Mouse (Mus musculus): ENCODE results near the gene Mybph.

The Mybph gene

DNA sequence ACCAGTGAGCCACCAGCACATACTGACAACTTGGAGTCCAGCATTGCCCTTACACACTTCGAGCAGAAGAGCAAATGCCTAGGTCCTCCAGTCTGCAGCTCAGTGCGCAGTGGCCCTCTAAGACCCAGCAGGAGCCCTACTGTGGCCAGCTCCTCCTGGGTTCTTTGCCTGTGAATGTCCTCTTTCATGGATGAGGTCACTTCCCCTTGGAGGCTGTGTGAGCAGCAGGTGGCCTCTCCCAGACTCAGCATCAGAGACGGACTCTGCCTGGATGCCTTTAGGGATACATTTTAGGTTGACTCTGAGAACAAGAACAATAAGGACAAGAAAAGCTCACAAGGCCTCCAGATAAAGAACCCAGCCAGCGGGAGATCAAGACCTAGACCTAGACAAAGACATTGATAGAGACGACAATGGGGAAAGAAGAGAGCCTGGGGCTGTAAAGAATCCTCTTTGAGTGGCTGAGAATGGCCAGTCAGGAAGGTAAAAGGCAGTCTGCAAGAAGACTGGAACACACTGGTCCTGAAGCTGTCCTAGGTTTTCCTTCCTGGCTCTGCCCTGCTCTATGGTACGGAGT, 17.0 kb downstream of the Mybph start:
- DNase-seq (ENCODE audit: low read depth, low spot score) = no peak

DNA sequence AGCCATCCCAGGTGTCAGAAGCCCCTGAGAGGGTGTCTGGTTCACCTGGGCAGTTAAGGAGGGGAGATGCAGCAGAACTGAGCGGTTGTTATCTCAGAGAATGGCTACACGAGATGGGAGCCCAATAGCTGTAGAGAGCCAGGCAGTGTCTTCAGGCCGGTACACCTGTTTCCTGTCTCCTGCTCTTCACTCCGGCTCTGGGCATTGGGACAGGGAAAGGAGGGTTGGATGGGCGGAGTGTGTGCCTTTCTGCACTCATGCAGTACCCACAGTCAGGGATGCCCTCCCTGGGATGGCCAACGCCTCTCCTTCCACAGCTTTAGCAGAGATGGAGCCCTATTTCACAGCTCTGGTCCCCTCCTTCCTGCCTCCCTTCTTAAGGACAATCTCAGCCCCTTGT, 17.8 kb downstream of the Mybph start:
- DNase-seq (ENCODE audit: low read depth, low spot score) = no peak

DNA sequence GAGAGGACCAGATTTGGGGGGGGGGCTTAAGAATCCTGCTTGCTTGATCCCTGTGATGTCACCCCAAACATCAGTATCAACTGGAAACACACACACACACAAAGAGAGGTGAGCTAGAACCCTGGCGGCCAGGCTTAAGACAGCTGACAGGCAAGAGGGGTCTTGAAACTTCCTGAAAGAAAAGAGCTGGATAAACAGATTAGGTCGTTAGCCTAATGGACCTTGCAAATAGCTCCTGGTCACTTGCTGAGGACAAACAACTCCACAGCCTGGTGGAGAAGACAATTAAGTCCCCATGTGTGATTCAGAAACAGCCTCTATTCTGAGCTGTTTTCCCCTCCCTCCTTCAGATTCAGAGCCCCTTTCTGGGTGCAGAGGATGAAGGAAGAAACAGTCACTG, 18.4 kb downstream of the Mybph start:
- DNase-seq (ENCODE audit: low read depth, low spot score) = no peak

DNA sequence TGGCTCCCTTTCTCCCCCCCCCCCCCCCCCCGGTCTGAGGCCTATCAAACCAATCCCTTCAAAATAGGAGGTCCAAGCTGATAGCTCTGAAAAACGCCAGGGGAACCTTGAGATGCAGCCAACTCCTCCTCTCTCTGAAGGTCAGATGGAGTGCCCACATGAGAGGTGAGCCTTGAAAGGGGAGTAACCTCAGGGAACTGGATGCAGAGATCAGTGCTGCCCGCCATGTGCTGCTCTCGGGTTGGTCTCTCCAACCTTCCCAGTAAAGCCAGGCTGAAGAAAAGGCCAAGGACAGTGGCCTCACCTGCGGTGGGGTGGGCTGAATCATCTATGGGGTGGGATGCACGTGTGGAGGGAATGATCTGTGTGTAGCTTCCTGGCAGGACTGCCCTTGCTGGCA, 19.1 kb downstream of the Mybph start:
- no peak for DNase-seq (ENCODE audit: low read depth, low spot score)

DNA sequence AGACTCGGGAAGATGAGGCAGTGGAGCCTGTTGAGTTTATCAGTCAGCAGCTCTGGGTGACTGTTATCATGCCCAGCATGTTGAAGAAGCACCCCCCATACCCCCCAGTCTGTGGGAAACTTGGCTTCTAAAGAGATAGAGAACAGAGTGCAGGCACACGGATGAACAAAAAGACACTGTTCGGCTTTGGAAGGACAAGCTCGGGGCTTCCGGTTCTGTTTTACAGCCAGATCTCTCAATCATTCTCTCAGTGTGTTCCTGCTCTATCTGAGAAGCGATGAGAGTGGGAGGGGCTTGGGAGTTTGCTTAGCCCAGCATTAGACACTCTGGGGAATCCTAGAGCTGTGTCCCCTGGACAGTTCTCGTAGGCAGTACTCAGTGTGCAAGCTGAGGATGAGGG, 20.2 kb downstream of the Mybph start:
- DNase-seq (ENCODE audit: low read depth, low spot score) = no peak

DNA sequence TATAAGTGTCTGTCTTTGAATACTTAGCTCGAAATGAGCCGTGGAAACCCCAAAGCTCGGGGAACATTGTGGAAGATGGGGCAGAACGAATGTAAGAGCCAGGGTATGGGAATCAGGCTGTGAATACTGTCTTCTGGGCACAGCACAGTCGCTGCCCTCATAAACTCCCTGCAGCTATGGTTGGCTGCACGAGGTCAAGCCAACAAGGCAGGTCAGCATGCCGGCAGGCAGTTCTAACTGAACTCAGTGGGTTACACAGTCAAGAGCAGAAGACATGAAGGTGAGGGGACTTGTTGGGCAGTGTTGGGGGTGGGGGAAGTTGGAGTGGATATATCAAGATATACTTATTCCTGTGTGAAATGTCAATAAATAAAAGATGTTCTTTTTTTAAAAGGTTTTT, 21.8 kb downstream of the Mybph start:
- no peak for DNase-seq (ENCODE audit: low read depth, low spot score)

DNA sequence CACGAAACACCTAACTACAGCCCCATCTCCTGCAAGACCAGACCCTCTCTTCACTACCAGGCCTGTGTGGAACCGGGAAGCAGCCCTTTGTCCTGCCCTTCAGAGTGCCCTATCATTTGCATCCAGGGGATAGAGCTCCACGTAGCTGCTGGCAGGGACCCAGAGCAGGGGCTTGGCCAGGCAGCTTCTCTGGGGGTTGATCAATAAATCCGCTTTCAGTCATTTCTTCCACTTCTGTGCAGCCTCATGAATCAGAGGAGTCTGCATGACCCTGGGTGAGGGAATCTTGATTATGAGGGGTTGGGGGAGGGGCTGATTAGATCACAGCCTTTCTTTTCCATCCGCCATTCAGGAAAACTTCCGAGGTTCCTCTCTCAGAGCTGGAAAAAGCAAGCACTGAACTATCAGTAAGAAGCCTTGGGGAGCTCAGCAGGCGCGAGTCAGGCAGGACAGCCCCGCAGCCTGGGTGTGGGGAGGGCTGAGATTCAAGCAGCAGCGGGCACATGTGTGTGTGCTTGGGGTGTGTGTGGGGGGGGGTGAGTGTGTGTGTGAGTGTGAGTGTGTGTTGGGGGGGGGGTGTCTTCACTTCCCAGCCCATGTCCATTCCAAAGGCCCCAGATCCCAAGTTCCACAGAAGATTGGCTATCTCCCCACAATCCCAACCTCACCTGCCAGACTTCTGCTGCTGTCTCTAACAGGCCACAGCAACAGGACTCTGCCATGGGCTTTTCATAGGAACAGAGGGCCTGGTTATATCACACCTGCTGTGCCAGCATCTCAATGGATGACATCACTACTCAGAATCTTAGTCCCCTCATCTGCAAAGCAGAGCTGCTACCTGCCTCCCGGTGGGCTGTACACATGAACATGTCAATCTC, 22.7 kb downstream of the Mybph start:
- DNase-seq (ENCODE audit: low read depth, low spot score) = no peak

DNA sequence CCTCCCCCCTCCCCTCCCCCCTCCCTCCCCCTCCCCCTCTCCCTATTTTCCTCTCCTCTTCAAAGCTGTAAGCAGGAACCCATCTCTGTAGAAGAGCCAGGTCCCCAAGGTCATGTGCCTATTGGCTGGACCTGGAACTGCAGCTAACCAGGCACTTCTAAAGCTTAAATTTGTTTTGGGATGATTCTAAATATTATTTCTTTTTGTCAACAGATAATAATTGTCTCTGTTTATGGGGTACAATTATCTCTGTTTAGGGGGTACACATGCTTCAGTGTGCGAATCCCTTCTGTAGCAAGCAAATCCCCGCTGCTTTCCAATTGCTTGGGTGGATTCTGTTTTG, 23.4 kb downstream of the Mybph start:
- DNase-seq (ENCODE audit: low read depth, low spot score) = no peak

DNA sequence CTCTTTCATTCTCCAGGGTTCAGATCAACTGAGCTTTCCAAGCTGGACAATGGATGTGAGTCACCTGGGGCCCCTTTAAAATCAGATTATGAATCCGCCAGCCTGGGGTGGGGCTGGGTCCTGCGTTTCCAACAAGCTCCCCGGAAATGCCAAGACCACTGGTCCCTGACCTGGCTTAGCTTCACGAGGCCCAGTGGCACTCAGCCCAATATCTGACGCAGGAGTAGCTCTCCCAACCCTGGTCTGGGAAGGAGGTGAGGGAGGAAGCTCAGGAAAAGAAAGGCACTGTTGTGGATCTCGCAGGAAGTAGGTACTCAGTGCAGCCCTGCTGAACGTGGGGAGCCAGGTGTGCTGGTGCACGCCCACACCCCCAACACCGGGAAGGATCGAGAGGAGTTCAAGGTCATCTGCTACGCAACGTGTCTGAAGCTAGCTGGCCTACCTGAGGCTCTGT, 23.8 kb downstream of the Mybph start:
- no peak for DNase-seq (ENCODE audit: low read depth, low spot score)

DNA sequence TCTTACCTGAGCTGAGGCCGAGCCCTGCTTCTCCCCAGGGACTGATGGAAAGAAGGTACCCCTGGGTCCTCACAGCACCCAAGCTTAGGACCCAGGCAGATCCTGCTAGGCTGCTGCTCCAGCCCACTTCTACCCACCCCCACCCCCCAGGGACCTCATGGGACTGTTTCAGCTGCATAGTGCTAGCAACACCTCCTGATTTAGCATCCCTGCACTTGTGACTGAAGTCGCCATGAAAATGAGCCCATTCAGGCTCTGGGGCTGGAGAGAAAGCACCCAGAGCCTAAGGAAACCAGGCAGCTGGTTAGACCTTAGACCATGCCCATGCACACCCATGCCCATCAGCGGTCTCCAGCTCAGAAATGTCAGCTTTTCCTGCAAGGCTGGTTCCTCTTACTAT, 24.7 kb downstream of the Mybph start:
- no peak for DNase-seq (ENCODE audit: low read depth, low spot score)

DNA sequence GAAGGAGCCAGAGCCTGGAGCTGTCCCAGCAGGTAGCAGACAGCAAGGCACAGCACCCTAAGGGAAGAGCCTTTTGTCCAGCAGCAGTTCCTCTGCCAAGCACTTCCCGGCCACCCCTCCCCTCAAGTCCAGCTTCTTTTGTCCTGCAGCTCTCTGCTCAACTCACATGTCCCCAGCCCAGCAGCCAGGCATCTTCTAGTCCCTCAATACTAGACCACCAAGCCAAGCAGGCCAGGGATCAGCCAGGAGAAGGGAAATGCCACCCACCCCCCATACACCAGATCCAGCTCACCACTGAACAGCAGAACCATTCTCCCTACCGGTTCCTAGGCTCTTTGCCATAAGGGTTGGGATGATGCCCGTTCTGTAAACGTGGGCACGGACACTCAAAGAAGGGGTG, 26.4 kb downstream of the Mybph start:
- no peak for DNase-seq (ENCODE audit: low read depth, low spot score)

DNA sequence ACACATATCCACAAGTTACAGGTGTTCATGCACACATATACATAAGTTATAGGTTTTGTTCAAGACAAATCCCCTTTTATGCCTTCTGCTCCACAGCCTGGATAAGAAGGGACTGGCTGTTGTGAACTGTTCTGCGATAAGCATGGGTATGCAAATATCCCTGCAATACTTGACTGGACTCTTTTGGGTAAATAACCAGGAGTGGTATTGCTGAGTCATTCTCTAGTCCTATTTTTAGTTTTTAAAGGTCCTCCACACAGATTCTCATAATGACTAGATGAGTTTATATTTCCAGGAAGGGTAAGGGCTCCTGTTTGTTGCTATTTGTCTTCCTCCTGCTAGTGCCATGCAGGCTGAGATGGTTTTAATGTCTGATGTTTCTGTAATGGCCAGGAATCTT, 27.9 kb downstream of the Mybph start:
- peak; percentile 66 for DNase-seq (ENCODE audit: low read depth, low spot score)

DNA sequence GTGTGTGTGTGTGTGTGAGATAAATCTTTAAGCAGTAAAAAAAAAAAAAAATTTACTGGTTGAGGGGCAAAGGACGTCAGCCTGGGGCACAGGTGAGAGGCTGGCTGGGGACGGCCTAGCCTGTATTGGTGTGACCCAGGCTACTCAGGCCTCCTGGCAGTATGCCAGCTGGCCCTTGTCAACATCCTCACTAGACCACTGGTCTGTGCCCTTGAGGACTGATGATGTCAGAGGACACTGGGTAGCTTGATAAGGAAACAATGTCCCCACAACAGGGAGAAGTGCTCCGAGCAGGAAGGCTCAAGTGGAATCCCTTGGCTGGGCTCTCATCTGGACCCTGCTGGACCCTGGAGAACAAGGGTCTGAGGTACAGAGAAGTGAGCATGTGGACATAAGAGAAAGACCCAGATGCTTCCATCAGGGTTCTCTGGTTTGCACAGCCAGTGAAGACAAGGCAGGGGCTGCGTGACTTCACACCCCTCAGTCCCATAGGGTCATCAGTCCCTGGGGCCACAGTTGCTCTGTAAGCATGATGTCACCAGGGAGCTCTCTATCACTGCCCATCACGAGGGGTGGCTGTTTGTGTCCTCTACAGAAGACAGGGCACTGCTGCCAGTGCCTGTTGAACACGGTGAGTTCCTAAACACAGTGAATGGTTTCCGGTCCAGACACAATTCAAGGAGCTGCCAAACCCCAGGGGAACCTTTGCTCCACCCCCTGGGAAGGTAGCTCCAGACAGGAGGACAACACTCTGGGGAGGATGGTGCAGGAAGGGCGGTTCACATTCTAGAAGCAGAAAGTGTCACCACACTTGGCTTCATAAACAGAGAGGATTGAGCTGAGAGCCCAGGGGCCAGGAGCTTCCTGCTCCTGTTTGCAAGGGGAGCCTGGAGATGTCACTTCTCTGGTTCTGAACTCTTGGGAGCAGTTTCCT, 29.1 kb downstream of the Mybph start:
- DNase-seq (ENCODE audit: low read depth, low spot score) = peak; percentile 45

DNA sequence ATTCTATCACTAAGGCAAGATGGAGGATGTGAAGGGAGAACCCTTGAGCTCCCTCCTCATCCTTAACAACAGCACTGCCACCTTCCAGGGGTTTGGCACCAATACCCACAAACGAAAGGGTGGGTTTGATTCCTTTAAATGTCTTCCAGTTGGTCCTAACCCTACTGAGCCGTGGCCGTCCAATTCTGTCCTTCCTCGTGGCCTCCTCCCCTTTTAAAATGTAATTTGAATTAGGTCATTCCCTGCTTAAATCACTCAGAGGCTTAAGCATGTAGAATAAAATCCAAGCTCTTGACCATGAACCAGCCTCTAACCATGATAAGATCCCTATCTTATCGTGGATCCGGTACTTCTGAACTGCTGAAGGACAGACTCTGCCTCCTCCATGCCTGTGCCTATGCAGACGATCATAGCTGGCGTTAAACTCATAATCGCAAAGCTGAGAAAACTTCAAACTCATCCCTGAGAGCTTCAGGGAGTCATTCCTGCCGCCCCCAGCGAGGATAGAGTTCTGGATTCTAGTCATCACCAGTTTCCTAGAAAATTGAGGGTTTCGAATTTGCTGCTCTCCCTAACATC, 31.5 kb downstream of the Mybph start:
- no peak for DNase-seq (ENCODE audit: low read depth, low spot score)

DNA sequence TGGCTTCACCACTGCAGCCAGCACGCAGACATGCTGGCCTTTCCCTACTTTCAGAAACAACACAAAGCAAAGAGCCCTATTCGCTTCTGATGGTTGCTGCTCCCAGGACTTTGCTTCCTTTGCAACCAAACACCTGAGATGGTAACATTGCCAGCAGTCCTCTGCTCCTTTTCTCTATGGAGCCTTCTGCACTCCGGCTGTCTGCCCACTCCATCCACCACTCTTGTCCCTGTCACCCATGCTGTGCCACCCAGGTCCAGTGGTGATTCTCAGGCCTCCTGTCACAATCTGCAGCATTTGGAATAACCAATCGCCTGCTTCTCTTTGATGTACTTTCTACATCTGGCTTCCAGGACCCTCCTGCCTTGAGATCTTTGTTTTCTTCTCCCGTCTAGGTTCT, 32.1 kb downstream of the Mybph start:
- no peak for DNase-seq (ENCODE audit: low read depth, low spot score)

DNA sequence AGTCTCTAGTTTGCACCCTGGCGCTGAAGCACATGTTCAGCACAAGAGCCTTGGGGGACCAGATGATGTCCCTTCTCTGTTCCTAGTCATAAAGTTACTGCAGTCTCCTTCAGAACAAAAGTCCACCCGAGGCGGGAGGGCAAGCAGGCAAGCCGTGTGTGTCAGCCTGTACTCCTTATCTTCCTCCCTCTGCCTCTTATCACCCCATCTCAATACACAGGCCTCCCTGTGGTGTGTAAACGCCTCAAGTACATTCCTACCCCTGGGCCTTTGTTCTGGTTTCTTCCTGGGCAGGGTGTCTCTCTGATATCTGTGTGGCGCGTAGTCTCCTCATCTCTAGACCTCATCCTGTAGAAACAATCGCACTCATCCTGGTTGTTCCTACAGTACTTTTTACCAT, 33.5 kb downstream of the Mybph start:
- no peak for DNase-seq (ENCODE audit: low read depth, low spot score)

DNA sequence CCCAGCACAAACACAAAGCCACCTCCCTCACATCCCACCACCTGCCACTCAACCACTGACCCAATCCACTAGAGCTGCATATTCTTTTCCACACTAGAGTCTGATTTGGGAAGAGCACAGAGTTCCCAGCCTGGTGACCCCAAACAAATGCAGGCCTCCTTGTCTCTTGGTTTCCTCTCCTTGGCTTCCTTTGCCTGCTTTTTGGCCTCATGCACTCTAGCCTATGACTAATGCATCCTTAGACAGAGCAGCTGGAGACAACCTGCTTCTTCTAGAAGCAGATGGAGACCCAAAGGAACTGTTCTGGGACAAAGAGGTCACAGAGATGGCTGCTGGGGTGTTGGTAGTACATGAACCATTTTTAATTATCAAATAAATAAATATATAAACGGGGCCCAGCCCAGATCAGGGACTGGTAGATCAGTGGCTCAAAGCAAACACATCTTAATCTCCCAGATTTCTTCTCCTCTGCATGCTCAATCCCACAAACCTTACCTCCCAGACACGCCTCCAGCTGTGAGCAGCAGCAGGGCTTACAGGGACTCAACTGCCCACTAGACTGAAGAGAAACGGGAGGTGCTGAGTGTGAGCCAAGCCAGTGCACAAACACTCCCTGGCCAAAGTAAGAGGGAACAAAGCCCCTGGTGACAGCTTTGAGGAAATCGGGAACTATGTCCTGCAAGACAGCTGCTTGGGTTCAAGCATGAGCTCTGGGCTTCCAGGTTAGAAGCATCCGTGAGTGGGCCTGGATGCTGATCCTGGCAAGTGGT, 36.7 kb downstream of the Mybph start:
- DNase-seq (ENCODE audit: low read depth, low spot score) = no peak

DNA sequence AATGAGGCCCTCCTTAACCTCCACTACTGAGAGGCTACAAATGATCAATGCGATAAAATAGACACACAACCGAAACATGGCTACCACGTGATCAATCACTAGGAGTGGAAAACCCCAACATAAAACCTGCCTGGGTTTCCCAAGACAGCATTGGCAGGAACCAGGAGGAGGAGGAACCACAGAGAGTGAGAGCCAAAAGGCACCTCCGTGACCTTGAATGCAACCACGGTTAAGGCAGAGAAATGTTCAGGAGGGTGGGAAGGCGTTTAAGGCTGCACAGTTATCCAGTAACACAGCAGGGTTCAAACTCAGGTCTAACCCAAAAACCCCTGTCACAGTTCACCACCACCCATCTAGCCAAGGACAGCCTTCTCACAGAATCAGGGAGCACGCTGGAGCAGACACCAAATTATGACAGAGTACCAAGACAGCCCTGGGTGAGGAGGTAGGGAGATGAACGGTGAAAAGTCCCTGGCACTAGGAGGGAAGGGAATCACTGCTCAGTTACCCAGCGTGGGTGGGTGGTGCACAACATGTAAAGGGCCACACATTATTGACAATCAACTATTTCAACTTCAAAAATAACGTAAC, 37.5 kb downstream of the Mybph start:
- no peak for DNase-seq (ENCODE audit: low read depth, low spot score)

DNA sequence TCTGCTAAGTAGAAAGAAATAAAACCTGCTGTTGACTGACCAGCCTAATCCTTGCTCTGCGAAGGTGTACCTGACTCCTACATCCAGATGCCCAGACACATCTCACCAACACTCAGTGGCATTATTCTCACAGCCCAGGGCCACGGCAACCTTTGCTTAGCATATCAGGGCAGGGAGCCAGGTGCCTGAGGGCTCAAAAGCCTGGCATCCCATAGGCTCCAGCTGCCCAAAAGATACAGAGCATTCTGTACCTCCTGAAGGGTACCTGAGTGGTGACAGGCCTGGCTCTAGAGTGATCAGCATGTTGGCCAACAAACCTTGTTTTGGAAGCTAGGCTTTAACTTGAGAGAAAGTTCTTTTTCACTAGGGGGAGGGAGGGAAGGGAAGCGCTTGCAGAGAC, 38.0 kb downstream of the Mybph start:
- DNase-seq (ENCODE audit: low read depth, low spot score) = no peak

DNA sequence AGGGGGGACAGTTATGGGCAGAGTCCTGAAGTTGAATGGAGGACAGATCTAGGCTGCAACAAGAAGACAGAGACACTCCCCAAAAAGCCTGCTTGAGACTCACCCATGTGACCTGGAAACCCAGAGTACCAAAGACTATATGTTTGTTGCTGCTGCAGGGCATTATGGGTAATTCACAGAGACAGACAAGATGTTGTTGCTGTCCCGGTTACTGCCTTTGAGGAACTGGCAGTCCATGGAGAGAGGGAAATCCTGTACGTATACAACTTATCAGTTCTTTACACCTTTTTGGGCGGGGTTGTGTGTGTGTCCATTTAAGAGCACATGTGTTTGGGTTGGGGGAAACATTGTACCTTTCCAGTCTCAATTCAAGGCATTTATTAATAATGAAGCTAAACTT, 38.4 kb downstream of the Mybph start:
- no peak for DNase-seq (ENCODE audit: low read depth, low spot score)

DNA sequence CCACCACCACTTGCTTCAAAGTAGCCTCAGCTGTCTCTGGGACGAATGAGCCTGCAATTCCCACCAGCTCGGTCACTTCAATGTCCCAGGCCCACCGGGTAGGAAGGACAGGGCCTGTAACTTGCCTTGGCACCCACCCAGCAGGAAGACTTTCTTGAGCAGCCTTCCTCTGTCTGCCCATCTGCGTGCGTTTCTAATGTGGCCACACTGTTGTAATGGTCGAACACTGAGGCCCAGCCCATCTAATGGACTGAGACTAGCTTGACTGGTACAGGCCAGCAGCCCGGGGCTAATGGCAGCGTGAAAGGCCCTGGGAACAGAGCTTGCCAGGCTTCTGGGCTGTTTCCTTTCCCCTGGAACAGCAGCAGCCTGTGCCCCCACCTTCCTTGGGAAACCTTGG, 39.1 kb downstream of the Mybph start:
- DNase-seq (ENCODE audit: low read depth, low spot score) = no peak
